Mouse (Mus musculus) intestine, embryonic 14.5 days (tissue): ENCODE measurements at regions not wholly inside any gene's neighbourhood (a gene's known extent, or its start where the extent isn't known, plus 50 kb on each side); places are given as distances from the start of the nearest gene placed in this dataset.

Experiments
- ATAC-seq: fragments of 200-750 bp; cut with Nextera tagmentation; replicated peaks from 2 replicates; pipeline ENCODE4 v1.8.0; 2017; ENCODE audit warnings: low read depth, moderate number of reproducible peaks, moderate TSS enrichment, moderate library complexity; ENCODE audit not compliant: low FRiP score, low TSS enrichment
- DNase-seq: peaks from one replicate; pipeline ENCODE4 v3.0.0-alpha.2; 2018; ENCODE audit warnings: low spot score
- H3K27ac ChIP-seq: fragments of 300-500 bp; sonication (generic); 2 replicates; pipeline ENCODE4 v1.5.1; 2014; ENCODE audit warnings: low read depth, mild to moderate bottlenecking, control low read depth
- H3K27me3 ChIP-seq: fragments of 300-500 bp; sonication (generic); replicated peaks from 2 replicates; pipeline ENCODE4 v1.6.1; 2014; ENCODE audit warnings: low read length, control low read depth; ENCODE audit not compliant: control insufficient read depth, insufficient read depth
- H3K36me3 ChIP-seq: fragments of 300-500 bp; sonication (generic); 2 replicates; pipeline ENCODE4 v1.6.1; 2014; ENCODE audit warnings: low read length, control low read depth; ENCODE audit not compliant: control insufficient read depth, insufficient read depth
- H3K4me1 ChIP-seq: fragments of 300-500 bp; sonication (generic); replicated peaks from 2 replicates; pipeline ENCODE4 v1.6.1; 2014; ENCODE audit warnings: low read length, control low read depth, mixed read lengths; ENCODE audit not compliant: control insufficient read depth, insufficient read depth
- H3K4me2 ChIP-seq: fragments of 300-500 bp; sonication (generic); 2 replicates; pipeline ENCODE4 v1.6.1; 2014; ENCODE audit warnings: low read length
- H3K4me3 ChIP-seq: fragments of 300-500 bp; sonication (generic); 2 replicates; pipeline ENCODE4 v1.5.1; 2014; ENCODE audit warnings: low read depth, low read length, control low read depth, mixed read lengths
- H3K9ac ChIP-seq: fragments of 300-500 bp; sonication (generic); 2 replicates; pipeline ENCODE4 v1.6.1; 2014; ENCODE audit warnings: mild to moderate bottlenecking, low read length
- H3K9me3 ChIP-seq: fragments of 300-500 bp; sonication (generic); 2 replicates; pipeline ENCODE4 v1.6.1; 2016; ENCODE audit warnings: low read length, control low read depth; ENCODE audit not compliant: control insufficient read depth
- WGBS: fragments of 180-500 bp; shearing (Covaris S2); extraction: QIAGEN DNeasy Blood & Tissue Kit; methylation state at CpG from one replicate; pipeline ENCODE4 v1.1.7; 2014; 5-methylcytosine and 5-hydroxymethylcytosine counted together

DNA sequence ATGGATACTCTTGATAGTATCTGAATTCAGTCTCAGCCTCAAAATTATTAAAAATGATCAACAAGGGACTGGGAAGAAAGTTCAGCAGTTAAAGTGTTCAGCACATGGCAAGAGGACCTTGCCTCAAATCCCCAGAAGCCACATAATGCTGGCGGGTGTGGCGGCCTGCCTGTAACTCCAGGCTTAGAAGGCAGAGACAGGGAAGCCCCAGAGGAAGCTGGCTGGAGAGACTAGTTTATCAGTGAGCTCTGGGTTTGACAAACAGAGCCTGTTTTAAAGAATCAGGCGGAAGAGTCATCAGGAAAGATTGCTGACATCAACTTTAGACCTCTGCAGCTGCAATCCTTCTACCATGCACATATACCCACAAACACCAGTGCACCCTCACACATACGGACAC, 52.1 kb upstream of the Fyn start:
- 46% methylated on average over 4 of the region's 4 CpGs for WGBS
- DNase-seq (no peak), ATAC-seq (no peak)

DNA sequence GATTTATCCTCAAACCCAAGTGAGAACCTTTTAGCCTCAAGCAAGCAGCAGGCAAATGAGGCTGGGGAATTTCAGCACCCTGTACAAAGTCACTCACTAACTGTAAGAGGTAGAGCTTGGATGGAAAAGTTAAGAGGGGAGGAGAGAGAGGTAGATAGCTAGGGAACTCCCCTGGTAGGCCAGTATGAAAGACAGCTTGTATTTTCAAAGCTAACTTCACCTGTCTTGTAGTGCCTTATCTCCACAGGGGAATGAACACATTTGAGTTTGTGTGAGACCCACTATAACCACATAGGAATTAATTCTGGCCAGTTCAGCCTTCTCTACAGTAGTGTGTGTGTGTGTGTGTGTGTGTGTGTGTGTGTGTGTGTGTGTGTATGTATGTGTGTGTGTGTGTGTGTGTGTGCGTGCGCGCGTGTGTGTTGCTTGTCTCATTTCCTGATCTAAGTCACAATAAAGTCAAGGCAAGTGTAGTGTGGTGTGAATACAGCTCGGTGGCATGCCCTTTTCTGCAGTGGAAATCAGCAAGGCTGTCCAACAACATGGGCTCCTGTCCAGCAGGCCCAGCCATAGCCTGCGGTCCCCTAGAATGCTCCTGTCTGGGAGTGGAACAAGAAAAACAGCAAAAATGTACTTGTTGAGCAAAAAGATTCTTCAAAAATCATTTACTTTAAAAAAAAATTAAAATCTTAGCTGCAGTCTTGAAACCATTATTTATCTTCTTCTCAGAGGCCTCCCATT, 53.1 kb upstream of the Fyn start:
- 90% methylated on average over 6 of the region's 6 CpGs for WGBS
- Histone ChIP-seq H3K36me3 (no peaks in the 10 kb centered on the region), H3K27ac (no peak overlapping the region), H3K9me3 (no peaks in the 10 kb centered on the region), H3K4me3 (no peak overlapping the region), H3K4me2 (no peak overlapping the region), H3K4me1 (no peaks in the 10 kb centered on the region), H3K27me3 (no peaks in the 10 kb centered on the region), H3K9ac (no peak overlapping the region)
- no peak for DNase-seq
- ATAC-seq, result no peak

More for the DNA sequence above, 52.1 kb upstream of the Fyn start:
- Histone ChIP-seq H3K4me1 (no peaks in the 10 kb centered on the region), H3K9me3 (no peaks in the 10 kb centered on the region), H3K4me2 (no peak overlapping the region), H3K27me3 (no peaks in the 10 kb centered on the region), H3K9ac (no peak overlapping the region), H3K36me3 (no peaks in the 10 kb centered on the region), H3K27ac (no peak overlapping the region), H3K4me3 (no peak overlapping the region)

DNA sequence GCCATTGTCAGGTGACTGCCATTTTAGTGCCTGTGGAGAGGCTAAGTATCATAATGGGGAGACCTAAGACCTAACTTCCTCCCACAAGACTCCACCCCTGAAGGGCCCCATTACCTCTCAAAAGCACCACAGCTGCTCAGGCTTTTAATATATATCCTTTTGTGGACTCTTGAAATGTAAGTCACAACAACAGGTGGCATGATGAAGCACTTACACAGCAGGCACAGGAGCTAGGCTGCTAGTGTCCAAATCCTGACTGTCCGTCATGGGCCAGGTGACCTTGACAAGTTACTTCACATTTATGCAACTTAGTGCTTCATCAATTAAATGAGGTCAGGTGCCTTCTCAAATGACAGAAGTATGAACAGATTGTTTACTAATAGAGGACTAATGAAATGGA, 57.2 kb upstream of the Fyn start:
- Histone ChIP-seq H3K4me1 (no peaks in the 10 kb centered on the region), H3K4me2 (no peak overlapping the region), H3K27ac (no peak overlapping the region), H3K9me3 (no peaks in the 10 kb centered on the region), H3K36me3 (no peaks in the 10 kb centered on the region), H3K27me3 (no peaks in the 10 kb centered on the region), H3K4me3 (no peak overlapping the region), H3K9ac (no peak overlapping the region)
- DNase-seq, result no peak
- WGBS, result 82% methylated on average over 1 of the region's 1 CpGs
- no peak for ATAC-seq

DNA sequence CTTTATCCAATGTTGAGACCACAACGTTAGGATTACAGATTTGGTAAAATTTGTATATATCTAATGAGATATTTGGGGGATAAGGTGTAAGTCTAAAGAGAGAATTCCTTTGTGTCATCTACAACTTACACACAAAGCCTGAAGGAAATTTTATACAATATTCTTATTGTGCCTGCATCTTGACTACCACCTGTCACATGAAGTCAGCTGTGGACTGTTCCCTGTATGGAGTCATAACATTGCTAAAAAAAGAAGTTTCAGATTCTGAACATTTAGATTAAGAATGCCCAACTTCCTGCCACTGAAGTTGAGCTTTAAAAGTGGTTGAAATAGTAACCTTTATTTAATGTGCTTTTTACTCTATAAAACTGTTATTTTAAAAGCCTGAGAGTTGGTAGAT, 60.1 kb upstream of the Fyn start:
- Histone ChIP-seq H3K27me3 (no peaks in the 10 kb centered on the region), H3K36me3 (no peaks in the 10 kb centered on the region), H3K27ac (no peak overlapping the region), H3K4me1 (no peaks in the 10 kb centered on the region), H3K4me2 (no peak overlapping the region), H3K4me3 (no peak overlapping the region), H3K9ac (no peak overlapping the region), H3K9me3 (no peaks in the 10 kb centered on the region)
- 81% methylated on average over 1 of the region's 1 CpGs for WGBS
- no peak for DNase-seq
- no peak for ATAC-seq

DNA sequence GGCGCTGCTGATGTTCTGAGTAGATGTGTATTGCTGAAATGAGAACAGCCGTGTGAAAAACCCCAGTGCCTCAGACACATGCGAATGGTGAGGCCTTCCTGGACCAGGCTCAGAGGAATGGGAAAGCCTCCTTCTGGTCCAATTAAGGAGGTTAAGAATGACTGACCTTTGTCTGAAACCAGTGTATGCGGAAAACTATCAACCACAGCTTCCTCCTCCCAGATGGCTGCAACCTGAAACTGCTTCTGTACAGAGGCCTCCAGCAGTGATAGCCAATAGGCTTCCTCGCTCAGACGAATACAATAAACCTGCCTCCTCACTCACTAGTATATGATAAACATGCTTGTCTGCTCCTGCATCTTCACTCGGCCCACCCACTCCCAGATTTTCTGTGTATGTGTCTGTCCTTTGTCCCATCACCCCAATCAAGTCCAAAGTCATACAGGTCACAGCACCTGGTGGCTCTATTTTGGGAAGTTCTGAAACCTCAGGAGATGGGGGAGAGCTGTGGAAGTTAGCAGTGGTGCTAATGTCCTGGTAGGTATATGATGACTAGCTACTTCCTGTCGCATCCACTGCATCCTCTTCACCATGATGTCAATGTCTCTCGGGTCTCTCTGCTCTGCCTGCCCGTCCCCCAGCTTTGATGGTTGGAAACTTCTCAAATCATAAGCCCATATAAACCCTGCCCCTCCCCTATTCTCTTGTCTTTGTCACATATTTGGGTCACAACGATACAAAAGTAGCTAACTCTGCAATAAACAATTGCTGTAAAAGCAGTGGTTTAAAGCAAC, 75.8 kb upstream of the Fyn start:
- Histone ChIP-seq H3K4me2 (no peak overlapping the region), H3K4me1 (peaks cover 19% of the 10 kb centered on the region), H3K27ac (peak overlapping the region; percentile 22; the same call in 1 of the 2 replicates), H3K4me3 (no peak overlapping the region), H3K27me3 (no peaks in the 10 kb centered on the region), H3K36me3 (no peaks in the 10 kb centered on the region), H3K9ac (no peak overlapping the region), H3K9me3 (no peaks in the 10 kb centered on the region)
- WGBS, result 48% methylated on average over 11 of the region's 11 CpGs
- ATAC-seq (no peak), DNase-seq (no peak)

DNA sequence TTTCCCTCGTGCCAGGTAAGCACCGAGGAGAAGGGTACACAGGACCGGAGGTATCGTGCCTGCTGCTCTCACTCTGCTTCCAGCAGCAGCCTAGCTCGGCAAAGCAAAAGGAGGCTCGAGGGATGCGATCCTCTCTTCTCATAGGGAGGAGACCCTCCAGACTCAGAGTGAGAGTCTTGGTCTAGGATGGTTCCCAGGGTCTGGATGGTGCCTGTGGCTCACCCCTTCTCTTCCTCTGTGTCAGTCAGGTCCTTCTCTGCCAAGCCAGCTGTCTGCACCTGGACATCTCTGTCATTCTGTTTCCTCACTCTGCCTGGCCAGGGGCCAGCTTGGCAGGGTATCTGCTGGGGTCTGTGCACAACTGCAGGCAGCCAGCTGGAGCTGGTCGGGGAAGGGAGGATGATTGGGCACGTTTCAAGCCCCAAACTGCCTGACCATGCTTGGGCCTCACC, 76.9 kb upstream of the Fyn start:
- H3K4me1 ChIP-seq, result peaks cover 19% of the 10 kb centered on the region
- H3K27me3 ChIP-seq, result no peaks in the 10 kb centered on the region
- H3K36me3 ChIP-seq, result no peaks in the 10 kb centered on the region
- H3K9me3 ChIP-seq, result no peaks in the 10 kb centered on the region
- peak overlapping the region; percentile 54 for H3K27ac ChIP-seq
- peak; percentile 71; the same call in 1 of the 2 replicates for ATAC-seq
- no peak overlapping the region for H3K4me3 ChIP-seq
- DNase-seq, result peak; percentile 64
- 63% methylated on average over 9 of the region's 9 CpGs for WGBS
- no peak overlapping the region for H3K4me2 ChIP-seq
- no peak overlapping the region for H3K9ac ChIP-seq

DNA sequence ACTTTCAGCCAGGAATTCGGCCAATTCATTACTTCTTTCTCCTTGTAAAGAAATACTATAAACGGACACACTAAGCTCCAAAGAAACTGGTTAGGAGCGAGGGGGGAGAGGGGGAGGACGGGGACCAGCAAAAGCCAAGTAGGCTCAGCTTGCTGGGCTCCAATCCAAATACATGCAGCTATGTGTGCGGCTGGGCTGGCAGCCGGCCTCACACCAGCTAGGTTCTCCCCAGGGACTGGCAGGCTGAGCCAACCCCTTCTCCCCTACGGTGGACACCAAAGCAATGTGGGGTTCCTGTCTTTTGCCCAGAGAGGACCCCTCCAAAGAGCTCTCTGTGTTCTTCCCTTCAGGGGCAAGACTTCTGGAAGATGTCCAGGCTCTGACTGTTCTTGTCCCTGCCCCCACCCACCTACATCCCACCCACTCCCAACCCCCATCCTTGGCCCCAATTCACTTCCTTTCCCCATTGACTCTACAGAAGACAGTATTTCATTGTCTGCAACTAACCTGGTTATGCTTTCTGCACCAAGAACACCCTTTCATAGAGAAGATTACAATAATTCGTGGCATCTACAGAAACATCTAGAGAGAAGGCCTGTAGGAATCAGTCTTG, 77.4 kb upstream of the Fyn start:
- DNase-seq, result peak; percentile 60
- 37% methylated on average over 8 of the region's 8 CpGs for WGBS
- H3K27ac ChIP-seq, result peak overlapping the region; percentile 54

DNA sequence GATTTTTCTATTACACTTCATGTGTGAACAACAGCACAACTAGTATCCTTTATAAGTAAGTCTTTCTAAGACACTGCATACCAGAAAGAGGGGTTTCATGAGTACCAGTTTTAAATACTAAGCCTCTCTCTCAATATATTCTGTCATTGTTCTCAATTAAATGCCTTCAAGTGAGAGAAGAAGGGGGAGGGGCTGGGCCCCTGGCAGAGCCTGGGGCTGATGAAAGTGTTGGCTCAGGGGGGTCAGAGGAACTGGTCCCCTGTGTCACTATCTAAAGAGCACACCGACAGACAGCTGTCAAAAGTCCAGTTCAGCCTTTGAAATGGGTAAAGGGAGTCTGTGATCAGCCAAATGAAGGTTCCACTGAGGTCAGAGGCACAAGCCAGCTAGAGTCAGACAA, 78.4 kb upstream of the Fyn start:
- no peak for DNase-seq
- H3K9ac ChIP-seq, result no peak overlapping the region
- WGBS, result 75% methylated on average over 1 of the region's 1 CpGs

More for the DNA sequence above, 77.4 kb upstream of the Fyn start:
- H3K4me3 ChIP-seq, result no peak overlapping the region
- no peak overlapping the region for H3K9ac ChIP-seq
- H3K36me3 ChIP-seq, result no peaks in the 10 kb centered on the region
- no peak for ATAC-seq
- no peaks in the 10 kb centered on the region for H3K27me3 ChIP-seq
- 0 out of 2 replicates have a peak overlapping the region, but pooled peaks have one; percentile 4 for H3K4me2 ChIP-seq
- no peaks in the 10 kb centered on the region for H3K9me3 ChIP-seq
- H3K4me1 ChIP-seq, result peaks cover 19% of the 10 kb centered on the region

More for the DNA sequence above, 78.4 kb upstream of the Fyn start:
- Histone ChIP-seq H3K36me3 (no peaks in the 10 kb centered on the region), H3K4me2 (no peak overlapping the region), H3K4me3 (no peak overlapping the region), H3K4me1 (peaks cover 19% of the 10 kb centered on the region), H3K9me3 (no peaks in the 10 kb centered on the region), H3K27me3 (no peaks in the 10 kb centered on the region), H3K27ac (no peak overlapping the region)
- ATAC-seq, result no peak
